Mouse (Mus musculus): ENCODE measurements around the gene Oaz2.

DNA sequence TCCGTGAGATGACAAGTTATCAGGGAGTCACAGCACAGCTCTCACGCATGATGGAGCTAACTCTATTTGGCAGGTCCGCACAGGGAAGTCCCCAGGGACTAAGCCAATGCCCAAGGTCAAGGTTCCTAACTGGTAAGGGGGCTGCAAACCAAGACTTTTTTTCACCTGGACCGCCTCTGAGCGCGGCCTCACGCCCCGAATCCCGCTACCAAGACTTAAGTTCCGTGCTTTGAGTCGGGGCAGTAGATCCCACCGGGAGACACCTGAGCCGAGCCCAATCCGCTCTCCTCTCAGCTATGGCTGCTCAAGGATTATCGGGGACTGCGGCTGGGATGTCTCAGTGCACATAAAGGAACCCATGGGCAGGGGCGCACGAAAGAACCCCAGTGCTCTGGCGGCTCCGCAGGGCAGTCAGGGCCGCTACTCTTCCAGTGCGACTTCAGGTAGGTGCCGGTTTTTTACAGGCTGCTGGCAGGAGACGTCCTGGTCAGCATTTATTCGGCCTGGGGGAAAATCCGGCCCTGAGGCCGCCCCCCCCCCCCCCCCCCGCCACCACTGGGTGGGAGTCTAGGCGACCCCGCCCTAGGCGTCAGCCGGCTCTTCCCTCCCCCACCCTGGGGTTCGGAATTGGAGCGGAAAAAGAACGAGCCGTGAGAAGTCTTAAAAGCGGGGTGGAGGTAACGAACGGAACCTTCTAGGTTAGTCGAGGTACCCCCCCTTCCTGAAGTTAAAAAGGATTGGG, 38.6 kb upstream of the Oaz2 start, which contains the start of gene Rbpms2:
- TF ChIP-seq POLR2A (IDR thresholded peaks at IDR 0.05; ENCODE audit: low read depth, low read length) (no peak), CTCF (conservative IDR thresholded peaks at IDR 0.05 in 1 of 2, IDR thresholded peaks at IDR 0.05 in 1 of 2; ENCODE audit: low read depth in 2 of 2, low read length in 2 of 2) (no peak), E2F4 (IDR thresholded peaks at IDR 0.05; ENCODE audit: insufficient replicate concordance, low read depth, low read length) (no peak), USF2 (conservative IDR thresholded peaks at IDR 0.05; ENCODE audit: low read depth, low read length) (no peak), EP300 (IDR thresholded peaks at IDR 0.05; ENCODE audit: low read length) (no peak), ELF1 (IDR thresholded peaks at IDR 0.05; ENCODE audit: low read depth, low read length) (no peak)
